Mouse (Mus musculus): Measurements from ENCODE around the gene Grid1. TPM values are rescaled to one million over a fixed set of nuclear protein-coding genes. Genes with fewer than 3 reads are reported as not detected.

The Grid1 gene
- total and polyA plus RNA-seq, 2 experiments from 2014 or later, result 10.5 to 39.4 TPM

- Histone ChIP-seq H3K9ac (replicated peaks; ENCODE audit: low read length, poor library complexity, severe bottlenecking) (peak overlapping the region; percentile 45), H3K36me3 (ENCODE audit: insufficient read depth, low read length) (no peaks in the 10 kb centered on the region), H3K4me2 (ENCODE audit: low read depth, low read length, poor library complexity, severe bottlenecking) (peak overlapping the region; percentile 82), H3K9me3 (ENCODE audit: low read length) (no peaks in the 10 kb centered on the region), H3K4me1 (ENCODE audit: insufficient read depth, low read length) (peaks cover 21% of the 10 kb centered on the region; the same call in 1 of the 2 replicates), H3K27ac (ENCODE audit: low read depth, low read length) (no peak overlapping the region; the same call in 1 of the 2 replicates), H3K27me3 (ENCODE audit: insufficient read depth, low read length) (no peaks in the 10 kb centered on the region), H3K4me3 (ENCODE audit: low read depth, low read length) (peak overlapping the region; percentile 29)
- peak; percentile 89 for TF ChIP-seq CTCF (IDR thresholded peaks at IDR 0.05)
- DNase-seq (ENCODE audit: low spot score), result peak; percentile 93
- peak; percentile 59 for ATAC-seq (ENCODE audit: low FRiP score)
- WGBS, result under 1% methylated on average over 17 of the region's 17 CpGs
Measured at GRCm38 (mm10) chr14:34823136-34823535, 3.2 kb downstream of the Grid1 start.

DNA sequence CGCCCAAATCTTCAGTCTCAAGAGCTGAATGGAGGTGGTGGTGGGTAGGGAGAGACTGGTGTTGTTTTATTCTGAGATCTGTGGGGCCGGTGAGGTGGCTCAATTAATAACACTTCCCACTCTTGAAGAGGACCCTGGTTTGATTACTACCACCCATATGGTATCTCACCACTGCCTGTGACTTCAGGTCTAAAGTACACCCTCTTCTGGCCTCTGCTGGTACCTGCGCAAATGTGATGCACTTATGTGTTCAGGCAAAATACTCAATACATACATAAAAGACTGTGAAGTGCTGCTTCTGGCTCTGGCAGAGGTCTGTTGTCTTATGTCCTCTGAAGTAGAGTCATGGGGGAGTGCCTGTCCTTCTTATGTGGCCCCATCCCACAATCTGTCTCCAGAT is 4.3 kb downstream of the Grid1 start:
- DNase-seq (ENCODE audit: low spot score) (no peak), ATAC-seq (ENCODE audit: low FRiP score) (no peak)
- no peaks in the 10 kb centered on the region for H3K27me3 ChIP-seq (ENCODE audit: insufficient read depth, low read length)
- no peak overlapping the region for H3K27ac ChIP-seq (ENCODE audit: low read depth, low read length)
- H3K4me2 ChIP-seq (ENCODE audit: low read depth, low read length, poor library complexity, severe bottlenecking), result peak overlapping the region; percentile 82; the same call in 1 of the 2 replicates
- H3K9ac ChIP-seq (replicated peaks; ENCODE audit: low read length, poor library complexity, severe bottlenecking), result no peak overlapping the region
- 80% methylated on average over 3 of the region's 3 CpGs for WGBS
- H3K9me3 ChIP-seq (ENCODE audit: low read length), result no peaks in the 10 kb centered on the region
- peak; percentile 55 for TF ChIP-seq CTCF (IDR thresholded peaks at IDR 0.05)
- H3K4me3 ChIP-seq (ENCODE audit: low read depth, low read length), result no peak overlapping the region
- H3K4me1 ChIP-seq (ENCODE audit: insufficient read depth, low read length), result peaks cover 17% of the 10 kb centered on the region; the same call in 1 of the 2 replicates
- H3K36me3 ChIP-seq (ENCODE audit: insufficient read depth, low read length), result no peaks in the 10 kb centered on the region

GRCm38 (mm10) chr14:34825902-34826301 is 6.0 kb downstream of the Grid1 start:
- no peak for TF ChIP-seq CTCF (IDR thresholded peaks at IDR 0.05)
- Histone ChIP-seq H3K9ac (replicated peaks; ENCODE audit: low read length, poor library complexity, severe bottlenecking) (no peak overlapping the region), H3K4me2 (ENCODE audit: low read depth, low read length, poor library complexity, severe bottlenecking) (no peak overlapping the region), H3K27ac (ENCODE audit: low read depth, low read length) (peak overlapping the region; percentile 47), H3K9me3 (ENCODE audit: low read length) (no peaks in the 10 kb centered on the region), H3K36me3 (ENCODE audit: insufficient read depth, low read length) (0 out of 2 replicates have a peak, but pooled peaks cover 6% of the 10 kb centered on the region), H3K4me3 (ENCODE audit: low read depth, low read length) (no peak overlapping the region), H3K27me3 (ENCODE audit: insufficient read depth, low read length) (no peaks in the 10 kb centered on the region), H3K4me1 (ENCODE audit: insufficient read depth, low read length) (peaks cover 17% of the 10 kb centered on the region; the same call in 1 of the 2 replicates)
- DNase-seq (ENCODE audit: low spot score), result peak; percentile 80
- WGBS, result 26% methylated on average over 3 of the region's 3 CpGs
- ATAC-seq (ENCODE audit: low FRiP score), result peak; percentile 55

DNA sequence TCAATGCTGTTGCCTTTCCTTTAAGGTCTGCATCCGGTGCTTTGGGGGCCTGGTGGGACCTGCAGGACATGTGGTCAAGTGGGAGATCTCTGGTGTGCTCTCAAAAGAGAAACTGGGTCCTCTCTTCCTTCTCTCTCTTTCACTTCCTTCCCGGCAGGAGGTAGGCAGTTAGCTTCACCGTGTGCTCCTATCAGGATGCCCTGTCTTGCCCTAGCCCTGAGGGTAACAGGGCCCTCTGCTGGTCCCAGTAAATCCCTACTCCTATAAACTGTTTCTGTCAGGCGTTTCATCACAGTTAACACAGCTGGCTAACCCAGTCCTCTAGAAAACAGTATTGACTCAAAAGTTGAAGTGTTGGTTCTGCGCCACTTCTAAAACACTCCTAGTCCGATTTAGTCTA is 9.9 kb downstream of the Grid1 start:
- 0 out of 2 replicates have a peak, but pooled peaks cover 13% of the 10 kb centered on the region for H3K36me3 ChIP-seq (ENCODE audit: insufficient read depth, low read length)
- H3K4me1 ChIP-seq (ENCODE audit: insufficient read depth, low read length), result peaks cover 10% of the 10 kb centered on the region; the same call in 1 of the 2 replicates
- no peak for TF ChIP-seq CTCF (IDR thresholded peaks at IDR 0.05)
- DNase-seq (ENCODE audit: low spot score), result no peak
- H3K27me3 ChIP-seq (ENCODE audit: insufficient read depth, low read length), result no peaks in the 10 kb centered on the region
- no peak overlapping the region for H3K4me3 ChIP-seq (ENCODE audit: low read depth, low read length)
- no peaks in the 10 kb centered on the region for H3K9me3 ChIP-seq (ENCODE audit: low read length)
- H3K27ac ChIP-seq (ENCODE audit: low read depth, low read length), result no peak overlapping the region
- WGBS, result 71% methylated on average over 6 of the region's 6 CpGs
- no peak overlapping the region for H3K9ac ChIP-seq (replicated peaks; ENCODE audit: low read length, poor library complexity, severe bottlenecking)
- no peak for ATAC-seq (ENCODE audit: low FRiP score)
- no peak overlapping the region for H3K4me2 ChIP-seq (ENCODE audit: low read depth, low read length, poor library complexity, severe bottlenecking)

DNA sequence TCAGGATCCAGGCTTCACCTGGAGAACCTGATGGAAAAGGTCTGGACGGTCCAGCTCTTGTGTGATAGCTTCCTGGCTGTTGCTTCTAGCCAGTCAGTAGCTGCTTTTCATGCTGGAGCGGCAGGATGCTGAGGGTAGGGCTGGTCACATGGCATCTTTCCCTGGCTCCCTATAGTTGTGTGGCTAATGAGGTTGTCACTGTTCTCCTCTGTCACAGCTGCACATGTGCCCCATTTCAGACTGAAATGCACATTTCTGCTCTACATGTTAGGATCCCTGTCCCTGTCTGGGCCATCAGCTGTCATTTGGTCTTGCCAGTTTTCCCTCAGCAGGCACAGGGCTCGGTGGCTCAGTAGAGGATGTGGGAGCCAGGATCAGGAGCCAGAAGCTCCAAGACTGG is 17.2 kb downstream of the Grid1 start:
- Histone ChIP-seq H3K4me1 (ENCODE audit: insufficient read depth, low read length) (no peaks in the 10 kb centered on the region), H3K4me2 (ENCODE audit: low read depth, low read length, poor library complexity, severe bottlenecking) (no peak overlapping the region), H3K4me3 (ENCODE audit: low read depth, low read length) (no peak overlapping the region), H3K9ac (replicated peaks; ENCODE audit: low read length, poor library complexity, severe bottlenecking) (no peak overlapping the region), H3K36me3 (ENCODE audit: insufficient read depth, low read length) (0 out of 2 replicates have a peak, but pooled peaks cover 10% of the 10 kb centered on the region), H3K27ac (ENCODE audit: low read depth, low read length) (no peak overlapping the region), H3K27me3 (ENCODE audit: insufficient read depth, low read length) (no peaks in the 10 kb centered on the region), H3K9me3 (ENCODE audit: low read length) (no peaks in the 10 kb centered on the region)
- 89% methylated on average over 3 of the region's 3 CpGs for WGBS
- ATAC-seq (ENCODE audit: low FRiP score), result no peak
- TF ChIP-seq CTCF (IDR thresholded peaks at IDR 0.05), result no peak
- DNase-seq (ENCODE audit: low spot score), result no peak

DNA sequence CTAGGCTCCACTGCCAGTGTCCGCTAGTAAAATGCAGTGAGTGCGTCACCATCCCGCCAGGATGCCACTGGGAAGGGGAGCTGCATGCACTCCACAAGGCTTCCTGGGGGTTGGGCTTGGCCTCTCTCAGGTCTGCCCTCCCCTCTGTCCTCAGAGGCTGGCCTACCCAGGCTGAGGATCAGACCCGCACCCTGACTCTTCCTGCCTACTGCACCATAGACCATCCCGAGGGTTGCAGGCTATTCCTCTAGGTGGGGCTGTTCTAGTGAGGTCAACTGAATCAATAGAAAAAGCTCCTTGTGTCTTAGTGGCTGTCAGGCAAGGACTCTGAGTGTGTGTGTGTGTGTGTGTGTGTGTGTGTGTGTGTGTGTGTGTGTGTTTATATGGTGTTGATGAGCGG is 19.1 kb downstream of the Grid1 start:
- no peak overlapping the region for H3K9ac ChIP-seq (replicated peaks; ENCODE audit: low read length, poor library complexity, severe bottlenecking)
- ATAC-seq (ENCODE audit: low FRiP score), result no peak
- H3K27ac ChIP-seq (ENCODE audit: low read depth, low read length), result no peak overlapping the region
- peak; percentile 5; the same call in 1 of the 2 replicates for TF ChIP-seq CTCF (IDR thresholded peaks at IDR 0.05)
- 0 out of 2 replicates have a peak, but pooled peaks cover 10% of the 10 kb centered on the region for H3K36me3 ChIP-seq (ENCODE audit: insufficient read depth, low read length)
- no peaks in the 10 kb centered on the region for H3K27me3 ChIP-seq (ENCODE audit: insufficient read depth, low read length)
- H3K4me1 ChIP-seq (ENCODE audit: insufficient read depth, low read length), result no peaks in the 10 kb centered on the region
- H3K9me3 ChIP-seq (ENCODE audit: low read length), result no peaks in the 10 kb centered on the region
- 70% methylated on average over 6 of the region's 6 CpGs for WGBS
- DNase-seq (ENCODE audit: low spot score), result no peak
- H3K4me2 ChIP-seq (ENCODE audit: low read depth, low read length, poor library complexity, severe bottlenecking), result no peak overlapping the region
- H3K4me3 ChIP-seq (ENCODE audit: low read depth, low read length), result no peak overlapping the region
